Mouse (Mus musculus): Measurements from ENCODE around the gene Ifna1.

GRCm38 (mm10) chr4:88880101-88880500 lies 30.2 kb downstream of the Ifna1 start, which contains the start of gene Ifne:
- TF ChIP-seq CTCF (IDR thresholded peaks at IDR 0.05; ENCODE audit: extremely low read depth, insufficient read depth, insufficient read length, insufficient replicate concordance) (no peak), POLR2A (IDR thresholded peaks at IDR 0.05; ENCODE audit: low read depth, low read length) (no peak)

Measured in spleen, adult 2 months (tissue).